ENCODE assay signal across 1 mouse cellular context in the genomic region with DNA sequence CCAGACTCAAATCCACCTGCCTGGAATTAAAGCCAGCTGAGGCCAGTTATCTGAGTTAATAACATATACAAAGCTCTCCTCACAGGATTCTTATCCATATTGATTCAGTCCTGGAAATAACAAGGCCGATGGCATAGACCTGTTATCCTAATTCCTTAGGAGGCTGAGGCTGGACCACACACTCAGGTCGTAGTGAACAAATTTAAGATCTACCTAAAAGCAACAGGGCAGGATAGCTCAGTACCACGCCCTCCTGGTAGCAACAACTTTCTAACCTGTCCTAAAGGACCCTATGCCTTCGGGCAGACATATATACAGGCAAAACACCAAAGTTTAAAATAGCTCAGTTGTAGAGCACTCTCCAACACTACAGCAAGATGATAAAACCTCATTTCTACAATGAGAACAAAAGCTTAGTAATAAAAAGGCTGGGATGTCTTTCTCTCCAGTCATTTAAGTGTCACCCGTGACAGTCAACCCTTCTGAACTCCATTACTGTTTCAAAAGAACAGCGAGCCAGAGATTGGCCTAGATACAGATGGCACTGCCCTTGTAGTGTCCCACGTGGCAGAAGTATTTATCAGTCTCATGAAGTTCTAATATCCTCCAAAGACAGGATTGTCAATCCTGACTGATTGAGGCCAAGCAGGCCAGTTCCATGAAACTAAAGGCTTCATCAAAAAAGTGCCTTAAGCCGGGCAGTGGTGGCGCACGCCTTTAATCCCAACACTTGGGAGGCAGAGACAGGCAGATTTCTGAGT.
TF ChIP-seq lines count a peak whose summit lies in the region.

No protein-coding gene starts in this region.

TF ChIP-seq in CH12.LX, 34 proteins besides CTCF, POLR2A, EP300 and RAD21 (continued from another document):
- TF ChIP-seq ZKSCAN1 (IDR thresholded peaks at IDR 0.05; ENCODE audit: borderline replicate concordance, low read depth, low read length) (no peak), POLR2AphosphoS2 (IDR thresholded peaks at IDR 0.05; ENCODE audit: low read depth, low read length) (peak; percentile 97), MAZ (IDR thresholded peaks at IDR 0.05; ENCODE audit: low read depth, low read length) (no peak), IRF4 (IDR thresholded peaks at IDR 0.05; ENCODE audit: low read depth, low read length) (no peak), MAFK (IDR thresholded peaks at IDR 0.05; ENCODE audit: insufficient replicate concordance, low read length) (no peak), CHD2 (IDR thresholded peaks at IDR 0.05; ENCODE audit: low read length) (peak; percentile 63), JUN (IDR thresholded peaks at IDR 0.05; ENCODE audit: insufficient read depth, low read depth, low read length) (no peak), NELFE (IDR thresholded peaks at IDR 0.05; ENCODE audit: low read depth, low read length) (no peak), MXI1 (IDR thresholded peaks at IDR 0.05; ENCODE audit: low read depth, low read length) (no peak), RCOR1 (conservative IDR thresholded peaks at IDR 0.05; ENCODE audit: low read depth, low read length) (peak; percentile 60; the same call in 1 of the 2 replicates), KAT2A (IDR thresholded peaks at IDR 0.05; ENCODE audit: insufficient replicate concordance, low read length) (no peak), SIN3A (IDR thresholded peaks at IDR 0.05; ENCODE audit: low read length) (no peak), MEF2A (IDR thresholded peaks at IDR 0.05; ENCODE audit: borderline replicate concordance, low read depth, low read length) (no peak), ZMIZ1 (IDR thresholded peaks at IDR 0.05; ENCODE audit: low read depth, low read length) (peak; percentile 51; the same call in 1 of the 2 replicates), PAX5 (IDR thresholded peaks at IDR 0.05; ENCODE audit: low read length) (no peak)
